Mouse (Mus musculus) midbrain, embryonic 14.5 days (tissue): ENCODE measurements around the gene Alpi. TPM values are rescaled to one million over a fixed set of nuclear protein-coding genes. Genes with fewer than 3 reads are reported as not detected.

ENCODE experiments used
- ATAC-seq: fragments of 200-750 bp; cut with Nextera tagmentation; 2 replicates; pipeline ENCODE4 v1.8.0; 2017; ENCODE audit warnings: moderate number of reproducible peaks, moderate library complexity; ENCODE audit not compliant: low FRiP score, low TSS enrichment
- DNase-seq: peaks from one replicate; pipeline ENCODE4 v3.0.0-alpha.2; 2015
- H3K27ac ChIP-seq: fragments of 300-500 bp; sonication (generic); replicated peaks from 2 replicates; pipeline ENCODE4 v1.5.1; 2014; ENCODE audit warnings: mild to moderate bottlenecking, low read depth, low read length, moderate library complexity
- H3K27me3 ChIP-seq: fragments of 300-500 bp; sonication (generic); 2 replicates; pipeline ENCODE4 v1.6.1; 2014; ENCODE audit warnings: low read length, control low read depth, mixed read lengths; ENCODE audit not compliant: control insufficient read depth, insufficient read depth
- H3K36me3 ChIP-seq: fragments of 300-500 bp; sonication (generic); 2 replicates; pipeline ENCODE4 v1.6.1; 2014; ENCODE audit warnings: low read length, control low read depth; ENCODE audit not compliant: control insufficient read depth, insufficient read depth
- H3K4me1 ChIP-seq: fragments of 300-500 bp; sonication (generic); 2 replicates; pipeline ENCODE4 v1.6.1; 2014; ENCODE audit warnings: mild to moderate bottlenecking, antibody characterized with exemption, low read length, control low read depth; ENCODE audit not compliant: control insufficient read depth, insufficient read depth
- H3K4me2 ChIP-seq: fragments of 300-500 bp; sonication (generic); 2 replicates; pipeline ENCODE4 v1.6.1; 2014; ENCODE audit warnings: mild to moderate bottlenecking, low read length, moderate library complexity
- H3K4me3 ChIP-seq: fragments of 300-500 bp; sonication (generic); replicated peaks from 2 replicates; pipeline ENCODE4 v1.5.1; 2014; ENCODE audit warnings: low read depth, low read length
- H3K9ac ChIP-seq: fragments of 300-500 bp; sonication (generic); replicated peaks from 2 replicates; pipeline ENCODE4 v1.6.1; 2014; ENCODE audit warnings: mild to moderate bottlenecking, low read length, moderate library complexity
- H3K9me3 ChIP-seq: fragments of 300-500 bp; sonication (generic); 2 replicates; pipeline ENCODE4 v1.6.1; 2016; ENCODE audit warnings: low read length, control low read depth, mixed read lengths; ENCODE audit not compliant: control insufficient read depth
- WGBS: fragments of 180-500 bp; shearing (Covaris S2); extraction: QIAGEN DNeasy Blood & Tissue Kit; methylation state at CpG from one replicate; pipeline ENCODE4 v1.1.7; 2014; 5-methylcytosine and 5-hydroxymethylcytosine counted together
- polyA plus RNA-seq: library from polyadenylated mRNA; unstranded; fragments of >200 nt; fragmentation: Nextera tagmentation; extraction: Ambion mirVana; gene quantifications from 2 replicates; pipeline ENCODE4 v1.2.1, GENCODE M21; 2014

Alpi gene
- polyA plus RNA-seq, 1 experiment from 2014 or later = not detected

DNA sequence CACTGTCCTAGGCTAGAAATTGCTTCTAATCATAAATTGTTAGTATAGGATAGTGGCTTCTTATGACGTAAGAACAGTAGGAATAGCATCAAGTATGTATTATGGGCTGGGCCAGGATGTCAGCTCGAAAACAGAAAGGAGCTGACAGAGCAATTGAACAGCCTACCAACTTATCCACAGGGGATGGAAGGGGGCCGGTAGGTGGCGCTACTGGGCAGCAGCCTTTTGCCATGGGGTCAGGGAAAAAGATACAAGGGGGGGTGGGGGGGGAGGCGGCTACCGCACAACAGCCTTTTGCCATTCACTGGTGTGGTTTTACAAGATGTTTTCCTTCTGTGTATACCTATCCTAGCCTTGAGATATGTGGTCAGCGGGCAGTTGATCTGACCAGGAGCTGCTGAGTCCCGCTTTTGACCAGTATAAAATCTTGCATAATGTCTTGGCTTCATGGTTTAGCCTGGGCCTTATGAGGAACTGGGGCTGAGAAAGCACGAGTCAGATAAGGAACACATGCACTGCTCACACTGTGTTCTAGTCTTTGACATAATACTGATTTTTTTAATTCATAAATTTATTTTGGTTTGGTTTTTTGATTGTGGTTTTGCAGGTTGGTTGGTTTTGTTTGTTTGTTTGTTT, 10.4 kb upstream of the Alpi start:
- Histone ChIP-seq H3K4me2 (no peak overlapping the region), H3K36me3 (no peaks in the 10 kb centered on the region), H3K4me1 (no peaks in the 10 kb centered on the region), H3K27ac (no peak overlapping the region), H3K4me3 (no peak overlapping the region), H3K9ac (no peak overlapping the region), H3K9me3 (no peaks in the 10 kb centered on the region), H3K27me3 (no peaks in the 10 kb centered on the region)
- WGBS = 33% methylated on average over 9 of the region's 9 CpGs
- ATAC-seq (no peak), DNase-seq (no peak)

GRCm38 (mm10) chr1:87108564-87108963, 7.2 kb upstream of the Alpi start:
- no peak for ATAC-seq
- H3K4me1 ChIP-seq = no peaks in the 10 kb centered on the region
- 82% methylated on average over 4 of the region's 4 CpGs for WGBS
- H3K27ac ChIP-seq = no peak overlapping the region
- H3K9ac ChIP-seq = no peak overlapping the region
- no peak overlapping the region for H3K4me3 ChIP-seq
- H3K36me3 ChIP-seq = no peaks in the 10 kb centered on the region
- DNase-seq = no peak
- no peak overlapping the region for H3K4me2 ChIP-seq
- no peaks in the 10 kb centered on the region for H3K27me3 ChIP-seq
- H3K9me3 ChIP-seq = no peaks in the 10 kb centered on the region

DNA sequence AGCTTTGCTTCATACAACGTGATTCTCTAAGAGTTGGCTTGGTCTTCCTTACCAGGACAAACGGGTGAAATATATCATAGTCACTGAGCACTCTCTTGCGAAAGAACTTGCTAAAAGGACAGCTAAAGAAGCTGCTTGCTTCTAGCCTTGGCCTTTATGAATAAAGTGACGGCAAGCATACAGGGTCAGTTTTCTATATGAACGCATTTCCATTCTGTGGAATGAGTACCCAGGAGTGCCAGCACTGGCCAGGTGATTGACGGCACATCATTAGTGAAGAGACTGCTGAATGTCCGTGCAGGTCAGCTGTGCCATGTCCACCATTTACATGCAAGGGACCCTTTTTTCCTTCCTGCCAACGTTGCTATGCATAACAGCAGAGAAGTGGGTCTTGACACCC, 5.1 kb upstream of the Alpi start:
- no peaks in the 10 kb centered on the region for H3K4me1 ChIP-seq
- H3K9me3 ChIP-seq = no peaks in the 10 kb centered on the region
- ATAC-seq (no peak), DNase-seq (no peak)
- no peak overlapping the region for H3K27ac ChIP-seq
- 80% methylated on average over 8 of the region's 8 CpGs for WGBS
- H3K4me2 ChIP-seq = no peak overlapping the region
- H3K36me3 ChIP-seq = no peaks in the 10 kb centered on the region
- no peak overlapping the region for H3K9ac ChIP-seq
- no peaks in the 10 kb centered on the region for H3K27me3 ChIP-seq
- no peak overlapping the region for H3K4me3 ChIP-seq

DNA sequence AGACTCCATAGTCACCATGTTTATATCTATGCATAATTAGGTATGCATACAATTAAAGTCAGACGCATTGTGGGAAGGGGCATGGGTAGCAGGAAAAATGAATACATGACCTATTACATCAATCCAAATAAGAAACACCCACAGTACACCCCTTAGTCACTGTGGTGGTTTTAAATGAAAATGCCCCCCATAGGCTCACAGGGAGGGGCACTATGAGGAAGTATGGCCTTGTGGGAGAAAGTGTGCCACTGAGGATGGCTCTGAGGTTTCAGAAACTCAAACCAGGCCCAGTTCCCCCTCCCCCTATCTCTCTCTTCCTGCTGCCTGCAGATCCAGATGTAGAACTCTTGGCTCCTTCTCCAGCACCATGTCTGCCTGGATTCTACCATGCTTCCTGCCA, 2.5 kb upstream of the Alpi start:
- H3K9me3 ChIP-seq = no peaks in the 10 kb centered on the region
- WGBS = 71% methylated on average over 1 of the region's 1 CpGs
- no peak for ATAC-seq

GRCm38 (mm10) chr1:87102114-87102513, 708 bp upstream of the Alpi start:
- H3K27ac ChIP-seq = no peak overlapping the region
- H3K4me1 ChIP-seq = no peaks in the 10 kb centered on the region
- no peaks in the 10 kb centered on the region for H3K27me3 ChIP-seq
- no peak overlapping the region for H3K9ac ChIP-seq
- no peak for DNase-seq
- no peak overlapping the region for H3K4me2 ChIP-seq
- no peaks in the 10 kb centered on the region for H3K9me3 ChIP-seq
- no peak overlapping the region for H3K4me3 ChIP-seq
- 80% methylated on average over 3 of the region's 3 CpGs for WGBS
- H3K36me3 ChIP-seq = no peaks in the 10 kb centered on the region
- ATAC-seq = no peak

More for the DNA sequence above, 2.5 kb upstream of the Alpi start:
- Histone ChIP-seq H3K27me3 (no peaks in the 10 kb centered on the region), H3K4me1 (no peaks in the 10 kb centered on the region), H3K4me2 (no peak overlapping the region), H3K27ac (no peak overlapping the region), H3K36me3 (no peaks in the 10 kb centered on the region), H3K9ac (no peak overlapping the region), H3K4me3 (no peak overlapping the region)
- DNase-seq = no peak

DNA sequence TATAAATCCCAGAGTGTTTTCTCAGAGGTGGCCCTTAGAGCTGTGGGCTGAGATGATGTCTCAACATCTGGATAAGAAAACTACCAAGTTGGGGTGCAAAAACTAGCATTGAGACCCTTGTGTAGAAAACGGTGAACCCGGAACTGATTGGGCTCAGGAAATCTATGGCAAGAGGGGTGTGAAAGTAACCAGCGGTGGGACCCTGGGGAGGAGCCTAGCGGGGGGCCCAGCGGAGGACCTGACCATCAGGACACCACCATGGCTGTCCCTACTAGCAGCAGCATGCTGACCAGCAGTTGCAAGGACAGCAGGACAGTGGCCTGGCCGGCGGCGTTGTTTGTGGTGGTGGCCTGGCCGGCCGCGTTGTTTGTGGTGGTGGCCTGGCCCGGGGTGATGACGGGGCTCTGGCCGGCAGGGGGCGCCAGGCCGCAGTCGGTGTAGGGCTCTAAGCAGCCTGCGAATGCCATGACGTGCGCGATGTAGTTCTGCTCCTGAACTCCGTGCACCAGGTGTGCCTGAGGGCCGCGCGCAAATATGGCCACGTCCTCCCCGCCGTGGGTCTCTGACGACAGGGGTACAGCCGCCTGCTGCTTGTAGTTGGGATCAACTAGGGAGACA, 2.9 kb downstream of the Alpi start:
- DNase-seq (peak; percentile 73), ATAC-seq (peak; percentile 60; the same call in 1 of the 2 replicates)
- Histone ChIP-seq H3K4me1 (no peaks in the 10 kb centered on the region), H3K9me3 (no peaks in the 10 kb centered on the region), H3K9ac (no peak overlapping the region), H3K4me2 (0 out of 2 replicates have a peak overlapping the region, but pooled peaks have one; percentile 7), H3K27me3 (no peaks in the 10 kb centered on the region), H3K27ac (no peak overlapping the region), H3K36me3 (no peaks in the 10 kb centered on the region), H3K4me3 (no peak overlapping the region)
- WGBS = 12% methylated on average over 29 of the region's 30 CpGs

DNA sequence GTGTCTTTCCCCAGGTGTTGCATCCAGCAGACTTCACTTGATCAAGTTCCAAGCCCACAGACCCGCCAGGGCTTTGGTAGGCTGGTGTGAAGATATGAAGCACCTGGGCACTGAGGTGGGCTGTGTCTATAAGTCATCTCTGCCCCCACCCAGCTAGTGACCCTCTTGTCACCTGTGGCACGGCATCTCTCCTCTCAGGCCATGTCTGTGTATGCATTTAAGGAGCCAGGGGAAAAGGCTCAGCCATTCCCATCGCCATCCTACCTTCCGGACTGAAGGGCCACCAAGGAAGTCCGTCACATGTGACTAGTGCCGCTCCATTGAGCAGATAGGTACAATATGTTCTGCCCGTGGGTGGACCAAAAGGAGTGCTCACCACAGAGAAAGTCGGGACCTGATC, 5.8 kb downstream of the Alpi start:
- no peak for ATAC-seq
- Histone ChIP-seq H3K9ac (no peak overlapping the region), H3K9me3 (no peaks in the 10 kb centered on the region), H3K27ac (no peak overlapping the region), H3K36me3 (no peaks in the 10 kb centered on the region), H3K4me1 (no peaks in the 10 kb centered on the region), H3K27me3 (no peaks in the 10 kb centered on the region), H3K4me2 (no peak overlapping the region), H3K4me3 (no peak overlapping the region)
- WGBS = 74% methylated on average over 8 of the region's 8 CpGs
- no peak for DNase-seq

DNA sequence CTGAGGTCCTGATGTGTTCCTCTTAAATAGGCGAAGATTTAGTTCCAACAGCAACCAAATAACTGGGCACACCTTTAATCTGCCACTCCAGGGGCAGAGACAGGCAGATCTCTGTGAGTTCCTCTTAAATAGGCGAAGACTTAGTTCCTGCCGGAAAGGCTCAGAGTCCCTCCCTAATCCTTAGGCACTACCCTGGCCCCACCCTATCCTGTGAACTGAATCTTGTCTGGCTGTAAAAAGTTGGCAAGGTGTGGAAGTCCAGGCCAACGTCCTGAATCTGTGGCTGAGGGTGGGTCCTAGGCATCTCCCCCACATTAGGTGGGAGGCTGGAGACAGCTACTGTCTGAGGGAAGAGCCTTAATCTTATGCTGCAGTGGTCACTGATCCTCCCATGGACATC, 11.6 kb downstream of the Alpi start, which contains the start of gene Alppl2:
Alppl2 (minus strand) TSS at position 101 of the 400 bp plus-strand sequence.
- ATAC-seq (no peak), DNase-seq (no peak)
- H3K27me3 ChIP-seq = no peaks in the 10 kb centered on the region
- H3K4me2 ChIP-seq = no peak within 1 kb of the TSS
- H3K36me3 ChIP-seq = no peaks in the 10 kb centered on the region
- no peaks in the 10 kb centered on the region for H3K9me3 ChIP-seq
- H3K4me1 ChIP-seq = no peaks in the 10 kb centered on the region
- no peak within 1 kb of the TSS for H3K27ac ChIP-seq
- H3K4me3 ChIP-seq = no peak within 1 kb of the TSS
- H3K9ac ChIP-seq = no peak within 1 kb of the TSS
- 82% methylated on average over 4 of the region's 4 CpGs for WGBS

GRCm38 (mm10) chr1:87089251-87089650, 12.2 kb downstream of the Alpi start:
- Histone ChIP-seq H3K4me2 (no peak overlapping the region), H3K36me3 (no peaks in the 10 kb centered on the region), H3K27me3 (no peaks in the 10 kb centered on the region), H3K4me3 (no peak overlapping the region), H3K9me3 (no peaks in the 10 kb centered on the region), H3K4me1 (no peaks in the 10 kb centered on the region), H3K27ac (no peak overlapping the region), H3K9ac (no peak overlapping the region)
- DNase-seq (no peak), ATAC-seq (no peak)
- WGBS = 91% methylated on average over 11 of the region's 11 CpGs
